Mouse (Mus musculus) heart, adult 2 months (tissue): ENCODE measurements at regions not wholly inside any gene's neighbourhood (a gene's known extent, or its start where the extent isn't known, plus 50 kb on each side); places are given as distances from the start of the nearest gene placed in this dataset.

Source experiments
- DNase-seq, 2 experiments: peaks; one replicate each; pipeline ENCODE4 v3.0.0; 2021
- H3K27ac ChIP-seq: fragments of 200-600 bp; 2 replicates; pipeline ENCODE4 v1.8.1; 2022
- H3K27me3 ChIP-seq: fragments of 200-500 bp; 2 replicates; pipeline ENCODE4 v1.6.1; 2012; ENCODE audit warnings: mild to moderate bottlenecking, low read length, inconsistent platforms, mixed read lengths; ENCODE audit not compliant: control insufficient read depth, insufficient read depth
- H3K36me3 ChIP-seq: fragments of 200-500 bp; 2 replicates; pipeline ENCODE4 v1.6.1; 2012; ENCODE audit warnings: low read length, inconsistent platforms; ENCODE audit not compliant: control insufficient read depth, insufficient read depth
- H3K4me1 ChIP-seq: fragments of 200-500 bp; 2 replicates; pipeline ENCODE4 v1.6.1; 2011; ENCODE audit warnings: low read length; ENCODE audit not compliant: control insufficient read depth, insufficient read depth
- H3K4me3 ChIP-seq: fragments of 200-600 bp; 2 replicates; pipeline ENCODE4 v1.8.1; 2022
- H3K79me2 ChIP-seq: fragments of 200-500 bp; replicated peaks from 2 replicates; pipeline ENCODE4 v1.6.1; 2012; ENCODE audit warnings: mild to moderate bottlenecking, inconsistent platforms, low read length, moderate library complexity, mixed read lengths; ENCODE audit not compliant: control insufficient read depth, insufficient read depth
- H3K9ac ChIP-seq: fragments of 200-500 bp; 2 replicates; pipeline ENCODE4 v1.6.1; 2012; ENCODE audit warnings: low read depth, mild to moderate bottlenecking, control low read depth, inconsistent platforms, low read length, mixed read lengths
- CTCF ChIP-seq: fragments of 200-600 bp; IDR thresholded peaks from 2 replicates; pipeline ENCODE4 v1.8.1; 2022; ENCODE audit warnings: antibody characterized with exemption, mild to moderate bottlenecking, moderate library complexity
- EP300 ChIP-seq: fragments of 200-500 bp; IDR thresholded peaks from 2 replicates; pipeline ENCODE4 v1.6.1; 2011; ENCODE audit warnings: low read depth, low read length, control low read depth; ENCODE audit not compliant: insufficient read depth
- POLR2A ChIP-seq: fragments of 200-500 bp; IDR thresholded peaks from 2 replicates; pipeline ENCODE4 v1.6.1; 2011; ENCODE audit warnings: mild to moderate bottlenecking, low read depth, low read length, control low read depth; ENCODE audit not compliant: insufficient read depth
- WGBS: fragments of 180-500 bp; shearing (Covaris S2); methylation state at CpG from one replicate; pipeline ENCODE4 v1.1.7; 2018; 5-methylcytosine and 5-hydroxymethylcytosine counted together
- intact Hi-C: fragments of 180-260 bp; cut with DNase I; formaldehyde crosslinking; loops from one replicate; pipeline ENCODE4 v1.15.1; 2025

DNA sequence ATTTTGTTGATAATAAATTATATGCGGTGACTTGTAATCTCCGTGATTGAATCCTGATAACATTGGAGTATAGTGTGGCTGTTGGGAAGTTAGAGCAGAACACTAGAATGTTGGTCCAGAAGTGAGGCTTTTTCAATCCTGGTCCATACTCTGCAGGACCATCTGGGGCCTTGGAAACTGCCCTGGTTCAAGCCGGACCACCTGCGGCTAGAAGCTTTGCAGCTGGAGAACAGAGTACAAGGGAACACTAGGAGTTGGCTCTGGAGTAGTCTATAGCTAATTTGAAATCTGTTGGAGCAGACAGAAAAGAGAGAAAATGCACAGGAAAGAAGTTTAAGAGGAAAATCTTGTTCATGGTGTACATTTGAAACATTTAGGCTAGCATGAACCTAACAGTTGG is 79.0 kb downstream of the Casp12 start:
- no peak for DNase-seq
- TF ChIP-seq EP300 (no peak), CTCF (no peak), POLR2A (no peak)
- H3K36me3 ChIP-seq = no peaks in the 10 kb centered on the region
- no peak overlapping the region for H3K9ac ChIP-seq
- intact Hi-C loops = no loop called here
- no peak overlapping the region for H3K4me3 ChIP-seq
- H3K27ac ChIP-seq = no peak overlapping the region
- WGBS = 88% methylated on average over 4 of the region's 4 CpGs
- no peaks in the 10 kb centered on the region for H3K27me3 ChIP-seq
- no peaks in the 10 kb centered on the region for H3K79me2 ChIP-seq
- no peaks in the 10 kb centered on the region for H3K4me1 ChIP-seq

DNA sequence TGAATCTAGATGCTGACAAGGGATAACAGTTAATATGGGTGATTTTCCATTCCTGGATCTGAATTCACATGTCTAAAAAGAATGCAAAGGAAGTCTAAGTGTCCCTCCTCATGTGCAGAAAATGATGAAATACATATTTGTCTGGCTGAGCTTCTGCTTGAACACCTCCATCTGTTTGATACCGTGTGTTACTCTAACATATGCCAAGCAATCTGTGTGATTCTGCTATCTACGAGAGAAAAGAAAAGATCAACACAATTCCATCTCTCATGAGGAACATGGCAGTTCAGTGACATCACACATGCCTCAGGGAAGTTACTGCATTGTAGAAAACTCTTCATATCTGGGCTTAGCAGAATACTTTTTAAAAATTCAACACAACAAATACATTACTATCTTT is 103.0 kb downstream of the Casp12 start:
- H3K36me3 ChIP-seq = no peaks in the 10 kb centered on the region
- H3K9ac ChIP-seq = no peak overlapping the region
- no peak for TF ChIP-seq POLR2A
- no peak for TF ChIP-seq EP300
- TF ChIP-seq CTCF = no peak
- WGBS = 64% methylated on average over 2 of the region's 2 CpGs
- no peak overlapping the region for H3K4me3 ChIP-seq
- no peak for DNase-seq
- intact Hi-C loops = no loop called here
- no peaks in the 10 kb centered on the region for H3K4me1 ChIP-seq
- no peak overlapping the region for H3K27ac ChIP-seq
- H3K27me3 ChIP-seq = no peaks in the 10 kb centered on the region
- H3K79me2 ChIP-seq = no peaks in the 10 kb centered on the region

DNA sequence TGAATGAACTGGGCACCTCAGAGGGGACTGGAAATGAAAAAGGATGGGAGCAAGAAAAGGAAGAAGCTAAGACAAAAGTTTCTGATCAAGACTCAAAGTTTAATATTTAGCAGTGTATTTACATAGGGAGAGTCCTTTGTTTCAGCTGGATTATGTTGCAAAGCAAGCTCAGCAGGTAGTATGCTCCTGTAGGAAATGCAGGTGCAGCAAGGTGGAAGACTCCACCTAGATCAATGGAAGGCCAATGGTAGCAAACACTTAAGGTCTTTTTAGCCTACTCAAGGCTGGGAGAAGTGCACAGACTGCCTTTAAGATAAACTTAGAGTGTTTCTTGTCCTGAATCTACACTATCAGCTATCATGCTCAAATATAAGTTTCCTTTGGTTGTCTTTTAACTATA is 111.4 kb downstream of the Casp12 start:
- Histone ChIP-seq H3K36me3 (no peaks in the 10 kb centered on the region), H3K4me1 (no peaks in the 10 kb centered on the region), H3K9ac (no peak overlapping the region), H3K27me3 (no peaks in the 10 kb centered on the region), H3K27ac (no peak overlapping the region), H3K79me2 (no peaks in the 10 kb centered on the region), H3K4me3 (no peak overlapping the region)
- intact Hi-C loops = no loop called here
- no peak for TF ChIP-seq CTCF
- TF ChIP-seq POLR2A = no peak
- TF ChIP-seq EP300 = no peak
- DNase-seq = no peak

DNA sequence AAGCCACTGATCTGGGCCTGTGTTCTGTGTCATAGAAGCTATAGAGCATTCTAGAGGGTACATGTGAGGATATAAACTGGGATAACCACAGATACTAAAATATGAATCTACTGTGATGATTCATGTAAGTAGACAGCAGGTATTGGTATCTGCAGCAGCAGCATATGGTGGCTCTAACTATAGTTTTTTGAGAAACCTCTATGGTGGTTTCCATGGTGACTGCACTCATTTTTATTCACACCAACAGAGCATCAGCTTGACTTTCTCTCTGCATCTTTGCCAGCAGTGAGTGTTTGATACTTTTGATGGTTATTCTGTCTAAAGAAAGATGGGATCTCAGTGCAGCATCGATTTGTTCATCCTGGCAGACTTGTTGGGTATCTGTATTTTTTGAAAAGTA is 126.8 kb downstream of the Casp12 start:
- no peaks in the 10 kb centered on the region for H3K27me3 ChIP-seq
- H3K27ac ChIP-seq = no peak overlapping the region
- no peaks in the 10 kb centered on the region for H3K4me1 ChIP-seq
- DNase-seq = no peak
- TF ChIP-seq CTCF (no peak), POLR2A (no peak), EP300 (no peak)
- no peak overlapping the region for H3K9ac ChIP-seq
- H3K4me3 ChIP-seq = no peak overlapping the region
- intact Hi-C loops = no loop called here
- 65% methylated on average over 1 of the region's 1 CpGs for WGBS
- no peaks in the 10 kb centered on the region for H3K36me3 ChIP-seq
- no peaks in the 10 kb centered on the region for H3K79me2 ChIP-seq

DNA sequence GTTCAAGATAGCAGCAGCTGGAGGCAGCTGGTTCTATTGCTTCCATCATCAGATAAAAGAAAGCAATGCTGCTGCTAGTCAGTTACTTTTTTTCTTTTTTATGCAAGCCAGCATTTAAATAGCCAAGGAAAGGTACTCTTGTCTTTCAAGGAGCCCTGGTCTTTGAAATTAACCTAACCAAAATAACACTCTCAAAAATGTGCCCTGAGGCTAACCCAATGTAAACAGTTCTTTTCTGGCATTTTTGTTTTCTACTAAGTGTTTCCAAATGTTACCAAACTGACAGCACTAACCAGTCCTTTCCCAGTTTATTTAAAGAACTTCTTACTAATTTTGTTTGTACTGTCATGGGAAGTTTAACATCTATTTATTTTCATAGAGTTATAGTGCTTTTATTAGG is 129.0 kb downstream of the Casp12 start:
- no peak overlapping the region for H3K9ac ChIP-seq
- H3K79me2 ChIP-seq = no peaks in the 10 kb centered on the region
- H3K27me3 ChIP-seq = no peaks in the 10 kb centered on the region
- no peaks in the 10 kb centered on the region for H3K36me3 ChIP-seq
- H3K4me3 ChIP-seq = no peak overlapping the region
- no peak for TF ChIP-seq CTCF
- TF ChIP-seq EP300 = no peak
- TF ChIP-seq POLR2A = no peak
- no peak overlapping the region for H3K27ac ChIP-seq
- intact Hi-C loops = no loop called here
- no peaks in the 10 kb centered on the region for H3K4me1 ChIP-seq
- DNase-seq = no peak

DNA sequence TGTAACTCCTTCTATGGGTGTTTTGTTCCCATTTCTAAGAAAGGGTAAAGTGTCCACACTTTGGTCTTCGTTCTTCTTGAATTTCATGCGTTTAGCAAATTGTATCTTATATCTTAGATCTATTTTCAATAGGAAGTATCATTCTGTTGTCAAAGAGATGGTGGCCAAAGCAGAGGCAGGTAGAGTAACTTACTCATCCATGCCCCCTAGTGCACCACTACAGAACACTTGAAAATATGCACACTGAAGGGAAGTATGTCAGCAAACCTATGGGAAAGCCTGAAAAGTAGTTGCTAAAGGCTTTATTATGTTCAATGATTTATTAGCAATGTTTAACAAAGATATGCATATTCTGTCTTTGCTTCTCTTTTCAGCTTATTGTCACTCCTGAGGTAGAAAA is 140.0 kb downstream of the Casp12 start:
- no peaks in the 10 kb centered on the region for H3K27me3 ChIP-seq
- no peaks in the 10 kb centered on the region for H3K36me3 ChIP-seq
- 87% methylated on average over 2 of the region's 2 CpGs for WGBS
- no peak overlapping the region for H3K9ac ChIP-seq
- intact Hi-C loops = no loop called here
- H3K4me1 ChIP-seq = no peaks in the 10 kb centered on the region
- no peak for DNase-seq
- H3K79me2 ChIP-seq = no peaks in the 10 kb centered on the region
- TF ChIP-seq POLR2A (no peak), EP300 (no peak), CTCF (no peak)
- H3K4me3 ChIP-seq = no peak overlapping the region
- H3K27ac ChIP-seq = no peak overlapping the region
